Mouse (Mus musculus) myocyte (in vitro differentiated cells): ENCODE results near the gene Gm6614.

Experiments used
- CEBPB ChIP-seq: IDR thresholded peaks from 2 replicates; pipeline ENCODE4 v1.6.1; 2011; ENCODE audit warnings: mild to moderate bottlenecking, moderate library complexity; ENCODE audit not compliant: poor library complexity, insufficient read depth, severe bottlenecking
- E2F4 ChIP-seq: IDR thresholded peaks from one replicate; pipeline ENCODE4 v1.6.1; 2011; ENCODE audit warnings: mild to moderate bottlenecking, control low read depth, moderate library complexity; ENCODE audit not compliant: insufficient read depth
- MAX ChIP-seq: IDR thresholded peaks from one replicate; pipeline ENCODE4 v1.6.1; 2011; ENCODE audit warnings: low read depth, mild to moderate bottlenecking, control low read depth
- MYOG ChIP-seq, 3 experiments: IDR thresholded peaks; one replicate each; pipeline ENCODE4 v1.6.1; 2011; ENCODE audit warnings: control low read depth in 2 of 3, low read depth in 2 of 3, mild to moderate bottlenecking in 2 of 3; ENCODE audit not compliant: insufficient read length in 2 of 3, control insufficient read depth in 1 of 3, insufficient read depth in 1 of 3
- POLR2A ChIP-seq: IDR thresholded peaks from one replicate; pipeline ENCODE4 v1.6.1; 2011; ENCODE audit warnings: low read depth, mild to moderate bottlenecking, control low read depth, moderate library complexity; ENCODE audit not compliant: insufficient read length
- POLR2AphosphoS2 ChIP-seq: IDR thresholded peaks from one replicate; pipeline ENCODE4 v1.6.1; 2011; ENCODE audit warnings: low read depth, control low read depth; ENCODE audit not compliant: insufficient read length
- REST ChIP-seq: IDR thresholded peaks from one replicate; pipeline ENCODE4 v1.6.1; 2011; ENCODE audit warnings: mild to moderate bottlenecking, control low read depth, moderate library complexity; ENCODE audit not compliant: insufficient read depth, insufficient read length
- TCF12 ChIP-seq: IDR thresholded peaks from one replicate; pipeline ENCODE4 v1.6.1; 2011; ENCODE audit warnings: mild to moderate bottlenecking, control low read depth; ENCODE audit not compliant: poor library complexity, insufficient read depth, severe bottlenecking
- TCF3 ChIP-seq: IDR thresholded peaks from one replicate; pipeline ENCODE4 v1.6.1; 2011; ENCODE audit warnings: low read depth, control low read depth; ENCODE audit not compliant: insufficient read length
- USF1 ChIP-seq: IDR thresholded peaks from one replicate; pipeline ENCODE4 v1.6.1; 2011; ENCODE audit warnings: low read depth, mild to moderate bottlenecking, control low read depth, moderate library complexity

DNA sequence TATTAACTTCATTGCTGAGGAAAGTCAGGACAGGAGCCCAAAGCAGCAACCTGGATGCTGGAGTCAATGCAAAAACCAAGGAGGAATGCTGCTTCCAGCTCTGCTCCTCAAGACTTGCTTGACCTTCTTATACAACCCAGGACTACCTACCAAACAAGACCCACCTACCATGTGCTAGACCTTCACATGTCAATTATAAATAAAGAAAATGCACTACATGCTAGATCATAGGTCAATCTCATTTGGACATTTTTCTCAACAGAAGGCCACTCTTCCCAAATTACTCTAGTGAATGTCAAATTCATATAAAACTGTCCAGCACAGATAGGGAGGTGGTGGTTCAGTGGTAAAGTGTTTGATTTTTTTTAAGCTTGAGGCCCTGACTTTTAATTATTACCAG lies 64.4 kb downstream of the Gm6614 start, which contains the start of gene Slco1a1:
- TF ChIP-seq REST (no peak), POLR2A (no peak), MAX (no peak), USF1 (no peak), POLR2AphosphoS2 (no peak), TCF12 (no peak), E2F4 (no peak), CEBPB (no peak), MYOG (IDR thresholded peaks at IDR 0.05; ENCODE audit: control insufficient read depth in 1 of 3, insufficient read depth in 1 of 3, insufficient read length in 2 of 3, low read depth in 2 of 3) (no peak), TCF3 (no peak)
